Mouse (Mus musculus): ENCODE data around the gene Fam13a. TPM values are rescaled to one million over a fixed set of nuclear protein-coding genes. Genes with fewer than 3 reads are reported as not detected.

The Fam13a gene
- total RNA-seq, 2 experiments from 2014 or later: 99.4 to 103 TPM

DNA sequence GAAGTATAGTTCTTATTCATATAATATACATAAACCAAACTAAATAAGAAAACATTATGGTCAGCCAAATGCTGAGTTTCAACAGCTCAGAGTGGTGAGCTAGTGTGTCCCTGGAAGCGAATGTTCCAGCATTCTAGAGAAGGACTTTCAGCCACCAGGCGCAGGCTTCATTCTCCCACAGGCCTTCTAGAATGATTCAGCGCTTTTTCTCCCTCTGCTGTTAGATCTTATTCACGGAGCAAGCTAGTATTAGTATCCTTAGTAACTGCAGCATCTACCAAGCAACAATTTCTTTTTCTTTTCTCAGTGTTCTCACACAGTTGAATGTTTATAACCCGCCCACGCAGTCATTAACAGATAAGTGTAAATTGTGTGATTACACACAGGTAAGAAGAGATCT is 142.1 kb downstream of the Fam13a start:
- DNase-seq: no peak

Other genes with a start within 250 kb of the Fam13a start
- gene Herc3, start 193.1 kb downstream of the Fam13a start, total RNA-seq (2021): 10 to 100 TPM; 13.3 to 23.7 TPM
- 10 to 100 TPM; 23.2 to 29.1 TPM for gene Nap1l5, start 117.5 kb downstream of the Fam13a start, total RNA-seq (2021)
- gene Tigd2, start 184.3 kb upstream of the Fam13a start, total RNA-seq (2021): 10 to 100 TPM; 16.4 to 16.9 TPM

Measured in adrenal gland, postnatal 36 days (tissue).